Mouse (Mus musculus): ENCODE data around the gene Gtf3a.

- no peak for TF ChIP-seq POLR2A (IDR thresholded peaks at IDR 0.05; ENCODE audit: insufficient read depth, low read length)
- no peak for TF ChIP-seq CTCF (IDR thresholded peaks at IDR 0.05; ENCODE audit: low read depth, low read length)
Measured at GRCm38 (mm10) chr5:146956678-146957077, 8.2 kb downstream of the Gtf3a start.
